Mouse (Mus musculus): Measurements from ENCODE around the gene Cdkn2b. TPM values are rescaled to one million over a fixed set of nuclear protein-coding genes. Genes with fewer than 3 reads are reported as not detected.

The Cdkn2b gene
- 92.4 and 237 TPM in 2 replicates for polyA plus RNA-seq (2012; rRNA removed; ENCODE audit: low replicate concordance)

DNA sequence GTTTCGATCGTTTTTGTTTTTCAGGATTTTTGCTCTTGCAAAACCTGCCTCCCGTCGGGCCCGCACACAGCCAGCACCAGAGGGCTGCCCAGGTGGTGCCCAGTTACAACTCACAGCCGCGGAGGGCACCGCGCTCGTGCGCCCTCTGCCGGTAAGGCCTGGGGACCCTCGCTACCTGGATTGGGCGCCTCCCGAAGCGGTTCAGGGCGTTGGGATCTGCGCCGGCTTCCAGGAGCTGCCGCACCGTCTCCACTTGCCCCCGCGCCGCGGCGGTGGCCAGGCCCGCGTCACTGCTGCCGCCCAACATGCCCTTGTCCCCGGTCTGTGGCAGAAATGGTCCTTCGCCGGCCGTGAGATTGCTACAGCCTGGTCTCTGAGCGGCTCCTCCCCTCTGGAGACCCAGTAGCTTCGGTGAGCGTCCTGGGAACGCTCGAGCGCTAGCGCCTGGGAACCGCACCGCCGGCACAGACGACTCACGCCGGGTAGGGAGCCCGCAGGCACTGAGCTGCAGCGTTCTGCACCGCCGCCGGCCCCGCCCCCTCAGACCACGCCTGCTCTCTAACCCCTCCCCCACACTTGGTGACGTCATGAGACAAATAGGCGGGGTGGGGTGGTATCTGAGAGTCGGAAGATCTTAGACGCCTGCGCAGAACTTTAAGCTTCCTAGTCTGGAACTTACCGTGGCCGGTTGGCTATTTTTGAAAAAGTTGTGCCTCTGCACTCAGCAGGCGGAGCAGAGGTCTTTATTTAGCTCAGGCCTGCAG lies at the start of gene Cdkn2b:
Gene Cdkn2b (minus strand): TSS at position 549 of the 764 bp plus-strand sequence.

GRCm38 (mm10) chr4:89294486-89295440 lies 16.1 kb downstream of the Cdkn2b start, which contains the start of gene Cdkn2a:
Gene Cdkn2a, minus strand, starts transcription at chr4:89294653.

Other genes with a start within 250 kb of the Cdkn2b start
- gene Mtap, start 173.9 kb downstream of the Cdkn2b start, polyA plus RNA-seq (2012; rRNA removed; ENCODE audit: low replicate concordance), result 0.39 and 0.57 TPM in 2 replicates
- 0.18 and 0.56 TPM in 2 replicates for gene Cdkn2a, start 16.4 kb downstream of the Cdkn2b start, polyA plus RNA-seq (2012; rRNA removed; ENCODE audit: low replicate concordance)